Mouse (Mus musculus) forebrain, postnatal 0 days (tissue): ENCODE results near the gene Tekt5. TPM values are rescaled to one million over a fixed set of nuclear protein-coding genes. Genes with fewer than 3 reads are reported as not detected.

ENCODE experiments used
- ATAC-seq: fragments of 200-750 bp; cut with Nextera tagmentation; 2 replicates; pipeline ENCODE4 v1.8.0; 2017; ENCODE audit warnings: mild to moderate bottlenecking, moderate library complexity
- DNase-seq: peaks from one replicate; pipeline ENCODE4 v3.0.0-alpha.2; 2015
- H3K27ac ChIP-seq: fragments of 300-500 bp; sonication (generic); 2 replicates; pipeline ENCODE4 v1.5.1; 2014; ENCODE audit warnings: low read depth, mild to moderate bottlenecking, antibody characterized with exemption, low read length, moderate library complexity, mixed read lengths
- H3K27me3 ChIP-seq: fragments of 300-500 bp; sonication (generic); 2 replicates; pipeline ENCODE4 v1.6.1; 2014; ENCODE audit warnings: mild to moderate bottlenecking, low read length, mixed read lengths; ENCODE audit not compliant: insufficient read depth
- H3K36me3 ChIP-seq: fragments of 300-500 bp; sonication (generic); 2 replicates; pipeline ENCODE4 v1.6.1; 2014; ENCODE audit warnings: mild to moderate bottlenecking, moderate library complexity; ENCODE audit not compliant: insufficient read depth
- H3K4me1 ChIP-seq: fragments of 300-500 bp; sonication (generic); 2 replicates; pipeline ENCODE4 v1.6.1; 2014; ENCODE audit warnings: antibody characterized with exemption; ENCODE audit not compliant: insufficient read depth
- H3K4me2 ChIP-seq: fragments of 300-500 bp; sonication (generic); 2 replicates; pipeline ENCODE4 v1.6.1; 2014; ENCODE audit warnings: low read depth, mild to moderate bottlenecking, moderate library complexity
- H3K4me3 ChIP-seq: fragments of 300-500 bp; sonication (generic); 2 replicates; pipeline ENCODE4 v1.5.1; 2014; ENCODE audit warnings: low read depth, low read length, mixed read lengths
- H3K9ac ChIP-seq: fragments of 300-500 bp; sonication (generic); 2 replicates; pipeline ENCODE4 v1.6.1; 2014; ENCODE audit warnings: mild to moderate bottlenecking
- H3K9me3 ChIP-seq: fragments of 300-500 bp; sonication (generic); 2 replicates; pipeline ENCODE4 v1.6.1; 2016; ENCODE audit warnings: low read length
- CTCF ChIP-seq: sonication (generic); IDR thresholded peaks from 2 replicates; pipeline ENCODE4 v1.5.1; 2016; ENCODE audit warnings: antibody characterized with exemption, control low read depth, low read depth
- WGBS: fragments of 180-500 bp; shearing (Covaris S2); extraction: QIAGEN DNeasy Blood & Tissue Kit; methylation state at CpG from one replicate; pipeline ENCODE4 v1.1.7; 2014; 5-methylcytosine and 5-hydroxymethylcytosine counted together
- polyA plus RNA-seq: library from polyadenylated mRNA; unstranded; fragments of >200 nt; fragmentation: Nextera tagmentation; extraction: Ambion mirVana; gene quantifications from 2 replicates; pipeline ENCODE4 v1.2.1, GENCODE M21; 2015
- total RNA-seq: library from RNA; depleted of rRNA; stranded (reverse); fragments of >200 nt; gene quantifications from 2 replicates; pipeline ENCODE4 v1.2.3, GENCODE M21; 2014

The Tekt5 gene
- total and polyA plus RNA-seq, 2 experiments from 2014 or later, result 5.4 to 11.8 TPM

DNA sequence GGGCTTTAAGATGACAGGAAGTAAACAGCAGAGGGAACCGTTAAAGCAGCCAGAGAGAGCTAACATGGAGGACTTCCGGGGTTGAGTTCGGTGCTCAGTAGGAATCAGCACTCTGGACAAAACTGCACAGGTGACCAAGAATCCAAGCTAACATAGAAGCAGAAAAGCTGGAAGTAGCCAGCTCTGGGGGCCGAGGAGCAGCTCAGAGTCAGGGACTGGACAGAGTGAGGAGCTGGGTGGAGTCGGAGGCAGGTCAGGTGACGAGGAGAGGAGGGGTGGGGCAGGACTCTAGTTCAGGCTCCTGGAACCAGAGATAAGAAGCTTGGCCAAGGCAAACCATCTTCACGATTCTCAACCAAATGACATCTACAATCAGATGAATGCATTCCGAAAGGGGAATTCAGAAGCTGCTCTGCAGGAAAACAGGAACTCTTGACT, 11.2 kb downstream of the Tekt5 start:
- H3K4me3 ChIP-seq, result no peak overlapping the region
- H3K36me3 ChIP-seq, result no peaks in the 10 kb centered on the region
- H3K9me3 ChIP-seq, result no peaks in the 10 kb centered on the region
- ATAC-seq (no peak), DNase-seq (no peak)
- WGBS, result 37% methylated on average over 8 of the region's 8 CpGs
- no peak overlapping the region for H3K9ac ChIP-seq
- H3K4me2 ChIP-seq, result no peak overlapping the region; the same call in 1 of the 2 replicates
- no peaks in the 10 kb centered on the region for H3K4me1 ChIP-seq
- no peak for TF ChIP-seq CTCF
- no peak overlapping the region for H3K27ac ChIP-seq
- no peaks in the 10 kb centered on the region for H3K27me3 ChIP-seq

DNA sequence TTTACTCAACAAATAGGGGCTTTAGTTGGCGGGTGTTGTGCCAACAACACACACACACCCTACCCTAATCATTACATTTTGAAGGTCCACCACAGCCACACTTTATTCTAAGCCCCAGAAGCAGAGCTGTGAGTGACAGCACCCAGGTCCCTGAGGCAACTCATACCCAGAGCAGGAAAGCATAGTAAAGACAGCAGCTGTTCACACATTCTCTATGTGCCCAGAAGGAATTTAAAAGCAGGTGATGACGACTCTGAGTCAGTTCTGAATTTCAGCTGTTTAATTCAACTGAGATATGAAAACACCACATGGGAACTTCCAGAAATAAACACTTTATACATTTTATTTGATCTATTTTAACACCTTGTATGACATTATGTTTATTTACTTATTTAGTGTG, 15.8 kb downstream of the Tekt5 start:
- peak; percentile 65; the same call in 1 of the 2 replicates for ATAC-seq
- WGBS, result 57% methylated on average over 2 of the region's 2 CpGs

DNA sequence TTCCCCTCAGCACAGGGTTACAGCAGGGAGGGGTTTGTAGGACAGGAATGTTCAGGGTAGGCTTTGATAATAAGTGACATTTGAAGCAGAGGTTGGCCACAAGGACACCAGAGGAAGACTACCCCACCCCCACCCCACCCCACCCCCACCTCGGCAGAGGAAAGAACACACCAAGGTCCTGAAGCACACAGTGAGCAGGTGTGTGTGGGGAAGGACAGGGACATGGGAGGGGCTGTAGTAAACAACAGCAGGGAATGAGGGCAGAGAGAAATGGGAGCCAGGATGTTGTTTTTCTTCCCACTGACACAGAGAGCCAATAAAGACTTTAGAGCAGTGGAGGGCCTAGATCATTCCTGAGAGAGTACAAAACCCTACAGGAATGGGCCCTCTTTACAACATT, 18.0 kb downstream of the Tekt5 start:
- Histone ChIP-seq H3K4me2 (no peak overlapping the region), H3K4me3 (no peak overlapping the region), H3K36me3 (no peaks in the 10 kb centered on the region), H3K27me3 (no peaks in the 10 kb centered on the region), H3K27ac (no peak overlapping the region), H3K9me3 (no peaks in the 10 kb centered on the region), H3K9ac (no peak overlapping the region), H3K4me1 (peaks cover 6% of the 10 kb centered on the region; the same call in 1 of the 2 replicates)
- ATAC-seq (no peak), DNase-seq (no peak)
- no peak for TF ChIP-seq CTCF
- WGBS, result 47% methylated on average over 1 of the region's 1 CpGs

More for the DNA sequence above, 15.8 kb downstream of the Tekt5 start:
- H3K27me3 ChIP-seq, result no peaks in the 10 kb centered on the region
- H3K9me3 ChIP-seq, result no peaks in the 10 kb centered on the region
- H3K27ac ChIP-seq, result no peak overlapping the region
- peaks cover 4% of the 10 kb centered on the region; the same call in 1 of the 2 replicates for H3K4me1 ChIP-seq
- peak; percentile 48 for DNase-seq
- no peaks in the 10 kb centered on the region for H3K36me3 ChIP-seq
- TF ChIP-seq CTCF, result no peak
- H3K9ac ChIP-seq, result no peak overlapping the region
- no peak overlapping the region for H3K4me3 ChIP-seq
- no peak overlapping the region for H3K4me2 ChIP-seq

DNA sequence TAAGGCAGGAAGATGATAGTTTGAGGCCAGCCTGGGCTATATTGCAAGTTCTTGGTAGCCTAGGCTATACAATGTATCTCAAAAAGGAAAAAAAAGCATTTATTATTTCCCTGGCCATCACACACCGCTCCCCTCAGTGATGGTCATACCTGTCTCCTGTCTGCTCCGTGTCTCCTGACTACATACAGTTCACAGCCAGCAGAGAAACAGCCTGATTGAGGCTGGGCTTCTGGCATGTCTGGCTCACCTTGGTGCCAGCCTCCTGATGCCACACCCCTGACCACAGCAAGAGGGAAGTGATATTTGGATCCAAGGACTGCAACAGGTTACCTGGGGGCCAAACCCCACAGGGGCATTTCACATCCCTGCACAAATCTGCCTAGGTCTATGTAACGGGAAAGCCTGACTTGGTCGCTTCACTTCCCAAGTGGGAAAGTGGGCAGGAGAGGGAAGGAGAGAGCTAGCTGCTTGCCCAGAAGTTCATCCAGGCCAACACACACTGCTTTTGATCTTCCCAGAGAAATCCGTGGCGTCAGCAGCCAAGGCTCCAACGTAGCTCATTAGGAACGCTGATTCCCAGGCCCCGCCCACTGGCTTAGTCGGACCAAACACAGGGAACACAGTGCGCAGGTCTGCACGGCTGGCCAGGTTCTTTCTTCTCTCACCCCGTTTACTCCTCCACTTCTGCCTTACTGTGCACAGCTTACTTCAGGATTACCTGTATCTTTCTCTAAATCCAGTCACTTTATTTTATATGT, 20.9 kb downstream of the Tekt5 start:
- Histone ChIP-seq H3K4me3 (no peak overlapping the region), H3K4me2 (peak overlapping the region; percentile 47), H3K9me3 (no peaks in the 10 kb centered on the region), H3K27ac (no peak overlapping the region), H3K4me1 (peaks cover 6% of the 10 kb centered on the region; the same call in 1 of the 2 replicates), H3K36me3 (no peaks in the 10 kb centered on the region), H3K9ac (peak overlapping the region; percentile 18; the same call in 1 of the 2 replicates), H3K27me3 (no peaks in the 10 kb centered on the region)
- no peak for TF ChIP-seq CTCF
- WGBS, result 15% methylated on average over 13 of the region's 13 CpGs
- ATAC-seq (peak; percentile 76), DNase-seq (peak; percentile 66)

DNA sequence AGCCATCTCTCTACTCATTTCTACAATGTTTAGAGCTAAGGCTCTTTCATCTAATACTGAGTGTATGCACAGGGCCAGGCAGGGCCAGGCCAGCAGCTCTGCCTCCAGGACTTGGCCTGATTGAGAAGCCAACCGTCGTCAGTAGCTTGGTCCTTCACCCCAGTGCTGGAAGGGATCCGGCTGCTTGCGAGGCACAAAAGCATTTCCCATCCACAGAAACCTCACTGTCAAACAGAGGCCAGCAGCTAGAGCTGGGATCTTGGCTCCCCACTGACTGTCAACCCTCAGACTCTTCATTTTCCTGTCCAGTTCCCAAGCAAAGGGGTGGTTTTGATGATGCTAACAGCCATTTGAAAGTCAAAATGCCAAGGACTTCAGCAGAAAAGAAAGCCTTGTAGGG, 22.9 kb downstream of the Tekt5 start:
- no peak for ATAC-seq
- no peak overlapping the region for H3K27ac ChIP-seq
- no peak overlapping the region for H3K4me2 ChIP-seq
- H3K4me3 ChIP-seq, result no peak overlapping the region
- no peaks in the 10 kb centered on the region for H3K9me3 ChIP-seq
- no peak for DNase-seq
- TF ChIP-seq CTCF, result no peak
- no peaks in the 10 kb centered on the region for H3K36me3 ChIP-seq
- 64% methylated on average over 4 of the region's 4 CpGs for WGBS
- no peaks in the 10 kb centered on the region for H3K27me3 ChIP-seq
- H3K9ac ChIP-seq, result no peak overlapping the region
- peaks cover 6% of the 10 kb centered on the region; the same call in 1 of the 2 replicates for H3K4me1 ChIP-seq

DNA sequence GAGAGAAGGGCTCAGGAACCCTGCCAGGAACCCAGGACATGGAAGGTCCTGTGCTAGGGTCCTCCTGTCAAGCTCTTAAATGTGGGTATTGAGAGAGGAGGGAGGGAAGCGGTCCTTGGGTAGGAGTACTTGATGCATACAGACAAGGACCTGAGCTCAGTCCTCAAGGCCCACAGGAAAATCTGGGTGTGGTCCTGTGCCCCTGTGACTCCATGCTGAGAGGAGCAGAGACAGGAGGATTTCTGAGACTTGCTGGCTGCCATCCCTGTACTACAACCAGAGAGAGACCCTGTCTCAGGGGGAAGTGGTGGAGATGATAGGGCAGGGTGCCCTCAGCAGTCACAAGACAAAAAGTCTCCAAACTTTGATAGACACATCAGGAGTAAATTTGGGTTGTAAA, 25.3 kb downstream of the Tekt5 start:
- DNase-seq (no peak), ATAC-seq (no peak)
- no peak for TF ChIP-seq CTCF
- Histone ChIP-seq H3K27me3 (no peaks in the 10 kb centered on the region), H3K9me3 (no peaks in the 10 kb centered on the region), H3K4me3 (no peak overlapping the region), H3K4me2 (no peak overlapping the region), H3K27ac (peak overlapping the region; percentile 35; the same call in 1 of the 2 replicates), H3K36me3 (no peaks in the 10 kb centered on the region), H3K9ac (no peak overlapping the region), H3K4me1 (peaks cover 6% of the 10 kb centered on the region)
- WGBS, result 89% methylated on average over 1 of the region's 1 CpGs

DNA sequence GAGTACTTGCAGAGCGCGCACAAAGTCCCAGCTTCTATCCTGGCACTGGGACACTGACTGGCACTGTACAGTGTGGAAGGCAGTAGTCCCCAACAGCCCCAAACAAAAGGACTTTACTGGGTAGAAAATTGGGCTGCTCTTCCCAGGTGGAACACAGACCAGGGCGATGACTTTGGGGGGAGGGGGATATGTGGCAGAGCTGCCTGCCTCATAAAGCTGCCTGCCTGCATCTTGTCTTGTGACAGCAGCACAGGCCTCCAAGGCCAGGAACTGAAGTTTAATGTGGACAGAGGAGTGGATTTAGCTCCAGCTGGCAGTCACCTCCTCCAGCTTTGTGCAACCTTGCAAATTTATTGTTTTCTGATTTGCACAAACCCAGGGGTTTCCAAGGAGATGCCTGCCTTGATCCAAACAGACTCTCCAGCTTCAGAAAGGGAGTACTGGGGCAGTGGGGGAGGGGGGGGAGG, 25.8 kb downstream of the Tekt5 start:
- H3K36me3 ChIP-seq, result no peaks in the 10 kb centered on the region
- no peak overlapping the region for H3K4me3 ChIP-seq
- DNase-seq (peak; percentile 41), ATAC-seq (peak; percentile 76)
- H3K4me2 ChIP-seq, result no peak overlapping the region
- no peaks in the 10 kb centered on the region for H3K27me3 ChIP-seq
- H3K27ac ChIP-seq, result peak overlapping the region; percentile 69
- H3K9ac ChIP-seq, result no peak overlapping the region
- no peaks in the 10 kb centered on the region for H3K9me3 ChIP-seq
- no peak for TF ChIP-seq CTCF
- 44% methylated on average over 3 of the region's 3 CpGs for WGBS
- peaks cover 2% of the 10 kb centered on the region for H3K4me1 ChIP-seq
